Mouse (Mus musculus) testis, adult 2 months (tissue): ENCODE data around the gene Adgrd1. TPM values are rescaled to one million over a fixed set of nuclear protein-coding genes. Genes with fewer than 3 reads are reported as not detected.

Source experiments
- H3K27ac ChIP-seq: fragments of 200-500 bp; 2 replicates; pipeline ENCODE4 v1.5.1; 2012; ENCODE audit warnings: low read depth, low read length; ENCODE audit not compliant: control insufficient read depth, insufficient read depth
- H3K27me3 ChIP-seq: fragments of 200-500 bp; 2 replicates; pipeline ENCODE4 v1.6.1; 2012; ENCODE audit warnings: mild to moderate bottlenecking, low read length, moderate library complexity; ENCODE audit not compliant: control insufficient read depth, insufficient read depth
- H3K36me3 ChIP-seq: fragments of 200-500 bp; 2 replicates; pipeline ENCODE4 v1.6.1; 2012; ENCODE audit warnings: mild to moderate bottlenecking, low read length; ENCODE audit not compliant: control insufficient read depth, insufficient read depth
- H3K4me1 ChIP-seq: fragments of 200-500 bp; 2 replicates; pipeline ENCODE4 v1.6.1; 2012; ENCODE audit warnings: low read length; ENCODE audit not compliant: control insufficient read depth, insufficient read depth
- H3K4me3 ChIP-seq: fragments of 200-500 bp; 2 replicates; pipeline ENCODE4 v1.5.1; 2012; ENCODE audit warnings: low read depth, mild to moderate bottlenecking, low read length, moderate library complexity, mixed read lengths; ENCODE audit not compliant: control insufficient read depth
- CTCF ChIP-seq: fragments of 200-500 bp; IDR thresholded peaks from 2 replicates; pipeline ENCODE4 v1.5.1; 2012; ENCODE audit warnings: low read depth, mild to moderate bottlenecking, inconsistent platforms, low read length, moderate library complexity; ENCODE audit not compliant: control insufficient read depth, insufficient read depth, insufficient replicate concordance
- POLR2A ChIP-seq: fragments of 200-500 bp; IDR thresholded peaks from 2 replicates; pipeline ENCODE4 v1.6.1; 2012; ENCODE audit warnings: low read depth, mild to moderate bottlenecking, inconsistent platforms, low read length, moderate library complexity; ENCODE audit not compliant: control insufficient read depth
- polyA plus RNA-seq: library from polyadenylated mRNA; depleted of rRNA; stranded (reverse); fragments of >200 nt; gene quantifications from 2 replicates; pipeline ENCODE4 v1.2.3, GENCODE M21; 2012

The Adgrd1 gene
- polyA plus RNA-seq, 1 experiment: 1.3 TPM

GRCm38 (mm10) chr5:129172533-129172932 lies 76.0 kb downstream of the Adgrd1 start:
- H3K27ac ChIP-seq: no peak overlapping the region
- H3K4me3 ChIP-seq: no peak overlapping the region
- H3K4me1 ChIP-seq: no peaks in the 10 kb centered on the region
- H3K27me3 ChIP-seq: no peaks in the 10 kb centered on the region
- no peak for TF ChIP-seq CTCF
- no peak for TF ChIP-seq POLR2A
- H3K36me3 ChIP-seq: no peaks in the 10 kb centered on the region

- TF ChIP-seq CTCF (no peak), POLR2A (no peak)
- Histone ChIP-seq H3K36me3 (no peaks in the 10 kb centered on the region), H3K27ac (no peak overlapping the region), H3K4me1 (no peaks in the 10 kb centered on the region), H3K4me3 (no peak overlapping the region), H3K27me3 (no peaks in the 10 kb centered on the region)
Measured at GRCm38 (mm10) chr5:129175925-129176324, 79.4 kb downstream of the Adgrd1 start.

GRCm38 (mm10) chr5:129177697-129178511 lies 81.4 kb downstream of the Adgrd1 start:
- no peaks in the 10 kb centered on the region for H3K27me3 ChIP-seq
- no peaks in the 10 kb centered on the region for H3K36me3 ChIP-seq
- no peaks in the 10 kb centered on the region for H3K4me1 ChIP-seq
- no peak overlapping the region for H3K27ac ChIP-seq
- TF ChIP-seq POLR2A: no peak
- TF ChIP-seq CTCF: peak; percentile 98
- H3K4me3 ChIP-seq: no peak overlapping the region

GRCm38 (mm10) chr5:129179356-129179755 lies 82.8 kb downstream of the Adgrd1 start:
- Histone ChIP-seq H3K36me3 (no peaks in the 10 kb centered on the region), H3K27ac (no peak overlapping the region), H3K4me1 (no peaks in the 10 kb centered on the region), H3K27me3 (no peaks in the 10 kb centered on the region), H3K4me3 (no peak overlapping the region)
- TF ChIP-seq CTCF: no peak
- no peak for TF ChIP-seq POLR2A

- Histone ChIP-seq H3K4me3 (no peak overlapping the region), H3K27me3 (no peaks in the 10 kb centered on the region), H3K4me1 (no peaks in the 10 kb centered on the region), H3K27ac (no peak overlapping the region), H3K36me3 (no peaks in the 10 kb centered on the region)
- TF ChIP-seq CTCF (no peak), POLR2A (no peak)
Measured at GRCm38 (mm10) chr5:129179995-129180714, 83.6 kb downstream of the Adgrd1 start.

GRCm38 (mm10) chr5:129180715-129181228 lies 84.2 kb downstream of the Adgrd1 start:
- TF ChIP-seq CTCF (no peak), POLR2A (no peak)
- no peak overlapping the region for H3K4me3 ChIP-seq
- no peaks in the 10 kb centered on the region for H3K27me3 ChIP-seq
- H3K27ac ChIP-seq: no peak overlapping the region
- H3K36me3 ChIP-seq: no peaks in the 10 kb centered on the region
- no peaks in the 10 kb centered on the region for H3K4me1 ChIP-seq

GRCm38 (mm10) chr5:129181450-129181849 lies 84.9 kb downstream of the Adgrd1 start:
- Histone ChIP-seq H3K27ac (no peak overlapping the region), H3K36me3 (no peaks in the 10 kb centered on the region), H3K4me3 (no peak overlapping the region), H3K27me3 (no peaks in the 10 kb centered on the region), H3K4me1 (no peaks in the 10 kb centered on the region)
- TF ChIP-seq CTCF (no peak), POLR2A (no peak)
